Mouse (Mus musculus) inflammation-experienced regulatory T-cells, adult 6 months (primary cell): ENCODE results near the gene Gfy. TPM values are rescaled to one million over a fixed set of nuclear protein-coding genes. Genes with fewer than 3 reads are reported as not detected.
"Not testable (repeated sequence)": the region's sequence is repeated elsewhere in the genome, so short reads cannot be mapped to it uniquely, and the experiment has no call there.

Source experiments
- ATAC-seq: one replicate; pipeline ENCODE4 v1.8.0; 2017
- polyA plus RNA-seq, 3 experiments: library from polyadenylated mRNA; unstranded; fragments of 100-300 nt; shearing (Covaris generic); gene quantifications; one replicate each; pipeline ENCODE4 v1.2.1; 2017

Gene Gfy
- polyA plus RNA-seq, 3 experiments from 2014 or later = not detected

DNA sequence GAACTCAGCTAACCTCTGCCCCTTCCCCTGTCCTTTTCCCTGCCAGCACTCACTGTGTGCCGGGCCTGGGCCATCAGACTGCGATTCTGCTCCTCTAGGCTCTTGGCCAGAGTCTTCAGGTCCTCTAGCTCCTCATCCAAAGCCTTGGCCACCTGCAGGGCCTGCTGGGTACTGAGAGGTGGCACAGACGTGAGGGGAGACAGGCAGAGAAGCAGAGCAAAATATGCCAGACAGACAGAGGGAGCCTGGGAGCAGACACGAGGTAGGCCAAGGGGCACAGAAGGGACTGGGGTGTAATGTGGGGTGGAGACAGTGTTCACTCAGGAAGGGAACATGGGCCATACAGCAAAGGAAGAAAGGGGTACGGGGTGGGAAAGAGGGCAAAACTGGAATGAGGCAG, 14.0 kb upstream of the Gfy start:
- no peak for ATAC-seq

DNA sequence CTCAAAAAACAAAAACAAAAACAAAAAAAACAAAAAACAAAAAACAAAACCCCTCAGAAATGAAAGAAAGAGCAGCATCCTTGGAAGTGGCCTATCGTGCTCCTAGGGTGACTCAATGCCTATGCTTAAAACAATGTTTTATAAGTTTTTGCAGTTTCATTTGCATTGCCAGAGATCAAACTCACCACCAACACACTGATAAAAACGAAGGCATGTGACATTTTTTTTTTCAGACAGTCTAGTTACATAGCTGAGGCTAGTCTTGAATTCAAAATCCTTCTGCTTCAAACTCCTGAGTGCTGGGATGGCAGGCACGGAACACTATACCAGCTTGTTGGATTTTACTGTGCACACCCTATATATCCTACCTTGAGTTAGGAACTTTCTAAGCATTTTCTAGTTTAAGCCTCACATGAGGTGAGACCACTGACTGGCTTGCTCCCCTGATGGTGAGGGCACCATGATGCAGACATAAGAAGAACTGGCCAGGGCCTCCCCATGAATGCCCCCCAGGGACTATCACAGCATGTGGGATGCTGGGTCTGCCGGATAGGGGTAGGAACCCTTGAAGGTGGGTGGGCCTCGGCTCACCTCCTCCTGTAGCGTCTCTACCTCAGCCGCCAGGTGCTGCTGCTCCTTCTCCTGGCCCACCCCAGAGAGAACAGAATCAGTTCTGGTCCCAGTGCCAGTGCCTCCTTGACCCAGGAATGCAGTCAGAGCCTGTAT, 13.4 kb upstream of the Gfy start:
- no peak for ATAC-seq

DNA sequence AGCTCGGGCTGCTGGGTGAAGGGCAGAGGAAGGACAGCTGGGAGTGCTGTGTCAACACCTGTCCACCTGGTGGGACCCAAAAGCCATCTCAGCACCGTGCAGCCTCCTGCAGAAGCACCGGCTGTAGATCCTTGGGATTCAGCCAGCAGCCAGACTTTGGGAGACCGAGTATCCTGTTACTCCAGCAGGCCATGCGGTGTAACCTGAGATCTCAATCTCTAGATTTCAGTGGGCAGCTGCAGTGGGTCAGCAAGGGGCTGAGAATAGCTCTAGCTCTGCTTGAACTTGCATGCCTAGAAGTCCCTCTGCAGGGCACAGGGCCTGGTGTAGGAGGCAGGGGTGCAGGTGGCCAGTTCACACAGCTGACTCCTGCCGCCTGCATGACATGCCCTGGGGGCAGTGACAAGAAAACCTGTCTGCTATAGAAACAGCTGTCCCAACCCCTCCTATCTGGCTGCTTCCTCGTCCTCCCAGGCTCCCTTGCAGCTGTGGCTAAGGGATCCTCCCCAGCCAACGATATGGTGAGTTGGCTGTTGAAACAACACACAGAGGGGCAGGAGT, 12.5 kb upstream of the Gfy start:
- no peak for ATAC-seq

DNA sequence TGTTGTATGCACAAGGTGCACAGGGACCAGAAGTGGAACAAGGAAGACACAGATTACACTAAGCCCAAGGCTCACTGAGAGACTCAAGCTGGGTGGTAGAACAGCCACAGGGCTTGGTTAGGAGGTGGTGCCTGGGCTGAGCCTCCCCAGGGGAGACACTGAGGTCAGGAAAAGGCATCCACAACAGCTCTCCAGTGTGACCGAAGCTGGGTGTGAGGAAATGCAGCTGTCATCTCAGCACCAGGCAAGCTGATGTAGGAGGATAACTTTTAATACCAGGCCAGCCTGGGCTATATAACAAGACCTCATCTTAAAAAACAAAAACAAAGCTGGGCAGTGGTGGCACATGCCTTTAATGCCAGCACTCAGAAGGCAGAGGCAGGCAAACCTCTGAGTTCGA, 11.8 kb upstream of the Gfy start:
- ATAC-seq = no peak

DNA sequence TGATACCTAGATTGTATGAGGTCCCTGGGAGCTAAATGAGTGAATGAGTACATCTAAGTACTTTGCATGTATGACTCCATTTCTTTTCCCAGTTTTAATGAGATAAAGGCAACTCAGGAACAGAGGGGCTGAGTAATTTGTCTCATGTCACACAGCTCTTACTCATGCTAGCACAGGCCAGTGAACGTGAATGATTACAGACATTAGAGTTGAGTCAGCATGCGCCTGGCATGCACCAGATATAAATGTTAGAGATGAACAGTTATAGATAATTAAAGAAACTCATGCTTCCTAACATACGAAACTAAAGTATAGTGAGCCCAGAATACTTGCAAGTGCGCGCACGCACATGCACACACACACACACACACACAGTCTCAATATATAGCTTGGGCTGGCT, 10.8 kb upstream of the Gfy start:
- ATAC-seq = no peak

DNA sequence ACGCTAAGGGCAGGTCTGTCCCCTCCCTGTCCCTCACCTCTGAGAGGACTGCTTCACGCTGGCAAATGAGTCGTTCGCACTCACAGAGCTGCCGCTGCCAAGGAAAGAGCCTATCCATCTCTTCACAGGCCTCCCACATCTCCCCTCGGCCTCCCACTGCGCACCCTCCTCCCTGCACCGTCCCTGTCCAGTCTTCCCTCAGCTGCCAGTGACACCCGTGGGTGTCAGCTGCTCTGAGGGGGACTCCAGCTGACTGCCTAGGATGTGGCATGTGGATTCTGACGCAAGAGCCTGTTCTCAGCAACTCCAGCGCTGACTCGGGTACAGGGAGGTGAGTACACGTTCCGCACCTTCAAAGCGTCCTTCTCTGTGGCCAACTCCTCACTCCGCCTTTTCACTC, 10.2 kb upstream of the Gfy start:
- ATAC-seq = no peak

DNA sequence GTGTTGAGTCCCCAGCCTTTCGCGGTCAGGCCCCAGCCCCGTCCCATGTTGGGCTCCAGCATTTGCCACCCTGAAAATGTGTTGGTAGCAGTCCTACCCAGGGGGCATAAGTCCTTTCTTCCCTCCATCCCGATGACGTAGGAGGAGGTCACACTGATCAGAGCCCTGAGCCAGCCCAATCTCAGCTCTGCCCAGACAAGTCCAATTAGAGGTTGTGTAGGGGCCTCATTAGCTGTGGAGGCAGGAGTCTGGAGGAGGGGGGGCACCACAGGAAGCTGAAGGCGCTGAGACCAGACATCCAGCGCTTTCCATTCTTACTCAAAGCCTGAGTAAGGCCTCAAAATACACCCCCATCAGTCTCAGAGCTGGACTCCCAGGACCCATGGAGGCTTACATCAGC, 6.6 kb upstream of the Gfy start:
- no peak for ATAC-seq

DNA sequence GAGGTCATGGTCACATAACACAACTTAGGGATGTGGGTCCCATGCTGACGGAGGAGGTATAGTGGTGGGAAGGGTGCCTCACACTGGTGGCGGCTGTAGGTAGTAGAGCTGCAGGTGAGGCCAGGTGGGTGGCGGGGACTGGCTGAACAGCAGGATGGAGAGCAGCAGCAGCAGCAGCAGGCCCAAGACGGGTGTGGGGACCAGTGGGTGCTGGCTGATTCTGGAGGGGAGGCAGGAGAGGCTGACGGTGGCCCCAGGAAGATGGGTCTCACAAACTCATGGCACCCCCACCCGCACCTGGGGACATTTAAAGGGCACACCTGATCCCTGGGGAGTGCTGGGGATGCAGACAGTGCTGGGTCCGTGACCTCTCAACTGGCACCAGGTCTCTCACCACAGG, 4.3 kb upstream of the Gfy start:
- ATAC-seq = no peak

DNA sequence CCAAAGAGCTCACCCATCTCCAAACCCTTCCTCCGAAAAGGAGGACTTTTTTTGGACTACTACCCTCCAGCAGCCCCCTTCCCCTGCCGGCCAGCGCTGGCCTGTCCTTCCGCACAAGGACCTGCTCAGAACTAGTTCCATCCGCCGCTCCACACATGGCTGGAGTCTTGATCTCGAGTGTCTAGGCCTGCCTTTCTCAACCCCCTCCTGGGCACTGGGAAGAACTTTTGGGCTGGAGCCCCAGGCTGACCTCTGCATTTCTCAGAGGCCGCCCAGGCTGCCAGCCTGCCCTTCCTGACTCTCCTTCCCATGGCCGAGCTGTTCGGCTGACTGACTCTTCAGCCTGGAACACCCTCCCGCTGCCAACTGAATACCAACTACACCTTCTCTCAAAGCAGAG, 3.2 kb upstream of the Gfy start:
- no peak for ATAC-seq

DNA sequence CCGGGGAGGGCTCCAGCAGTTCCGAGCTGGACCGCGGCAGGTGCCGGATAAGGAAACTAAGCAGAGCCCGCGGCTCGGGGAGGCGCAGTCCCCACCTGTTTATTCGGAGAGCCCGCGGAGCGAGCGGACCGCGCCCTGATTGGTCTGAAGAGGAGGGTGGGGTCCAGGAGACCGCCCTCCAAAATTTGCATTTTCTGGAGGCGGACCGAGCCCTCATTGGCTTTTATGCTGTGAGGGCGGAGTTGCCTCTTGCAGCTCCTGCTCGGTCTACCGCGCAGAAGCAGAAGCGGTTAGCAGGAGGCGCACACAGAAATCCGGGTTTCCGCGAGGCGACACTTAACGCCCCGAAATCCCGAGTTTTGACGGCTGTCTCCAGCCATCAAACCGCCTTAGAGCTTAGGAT, 2.8 kb upstream of the Gfy start:
- ATAC-seq = peak; percentile 94

DNA sequence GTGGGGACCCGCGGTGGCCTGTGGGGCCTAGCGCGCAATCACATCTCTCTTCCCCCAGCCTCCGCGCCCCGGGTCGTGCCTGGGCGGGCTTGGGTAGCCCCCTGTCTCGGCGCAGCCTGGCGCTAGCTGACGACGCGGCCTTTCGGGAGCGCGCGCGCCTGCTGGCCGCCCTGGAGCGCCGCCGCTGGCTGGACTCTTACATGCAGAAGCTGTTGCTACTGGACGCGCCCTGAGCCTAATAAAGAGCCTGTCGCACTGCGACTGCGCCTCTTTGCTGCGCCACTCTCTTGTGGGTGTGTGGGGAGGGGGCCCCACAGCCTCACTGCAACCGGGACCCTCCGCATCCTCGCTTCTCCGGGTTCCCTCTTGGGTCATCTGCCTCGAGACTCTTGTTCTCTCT, 2.2 kb upstream of the Gfy start:
- no peak for ATAC-seq

DNA sequence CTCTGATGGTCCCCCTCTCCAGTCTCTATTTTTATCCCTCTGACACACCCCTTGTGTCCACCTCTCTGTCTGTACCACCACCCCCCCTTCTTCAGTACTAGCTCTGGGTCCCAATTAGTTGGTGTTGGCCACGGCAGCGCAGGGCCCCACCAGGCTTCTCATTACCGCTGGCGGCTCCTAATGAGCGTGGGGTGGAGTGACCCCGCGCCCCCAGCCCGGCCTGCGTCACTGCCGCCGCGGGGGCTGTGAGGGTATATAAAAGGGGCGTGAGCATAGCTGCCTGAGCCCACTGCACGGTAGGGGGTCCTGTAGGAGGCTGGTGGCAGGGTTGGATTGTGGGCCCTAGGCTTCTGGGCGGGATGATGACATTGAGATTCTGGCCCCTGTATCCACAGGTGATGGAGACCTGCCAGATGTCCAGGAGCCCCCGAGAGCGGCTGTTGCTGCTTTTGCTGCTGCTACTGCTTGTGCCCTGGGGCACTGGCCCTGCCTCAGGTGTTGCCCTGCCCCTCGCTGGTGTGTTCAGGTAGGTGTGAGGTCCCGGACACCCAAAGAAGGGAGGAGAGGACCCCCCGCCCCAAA, 1.6 kb upstream of the Gfy start, which contains the start of gene Pth2:
Gene Pth2 (plus strand): TSS at position 100 of the 582 bp plus-strand sequence.
- ATAC-seq = no peak

DNA sequence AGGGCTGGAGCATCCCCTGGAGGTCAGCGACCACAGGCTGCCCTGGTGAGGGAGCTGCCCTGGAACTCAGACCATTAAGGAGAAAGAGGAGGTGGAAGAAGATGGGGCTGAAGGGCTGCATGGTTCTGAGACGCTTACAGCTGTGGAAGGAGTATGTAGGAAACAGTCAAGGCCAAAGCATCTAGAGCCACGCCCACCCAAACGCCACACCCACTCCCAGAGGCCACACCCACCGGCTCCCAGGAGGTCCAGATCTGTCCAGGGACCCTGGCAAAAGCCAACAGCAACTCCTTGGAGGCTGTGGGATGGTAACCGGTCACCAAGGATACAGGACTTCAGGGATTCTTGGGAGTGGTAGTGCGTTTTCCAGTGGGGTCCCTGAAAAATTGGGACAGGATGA, 819 bp downstream of the Gfy start:
- no peak for ATAC-seq

DNA sequence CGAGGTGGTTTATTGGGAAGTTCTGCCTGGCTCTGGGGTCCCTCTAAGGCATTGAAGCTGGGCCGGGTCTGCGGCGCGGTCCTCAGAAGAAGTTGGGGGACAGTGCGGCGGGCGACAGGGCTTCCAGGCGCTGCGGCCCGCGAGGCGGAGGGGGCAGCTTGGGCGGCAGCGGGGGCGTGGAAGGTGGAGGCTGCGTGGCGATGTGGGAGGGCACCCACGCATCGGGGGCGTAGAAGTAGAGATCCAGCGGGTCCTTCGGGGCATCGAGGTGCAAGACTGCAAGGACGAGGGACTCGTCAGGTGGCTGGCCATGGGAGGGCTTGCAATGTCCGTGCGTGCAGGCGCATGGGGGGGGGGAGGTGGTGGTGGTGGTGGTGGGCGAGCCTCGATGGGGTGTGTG, 3.0 kb downstream of the Gfy start:
- no peak for ATAC-seq

DNA sequence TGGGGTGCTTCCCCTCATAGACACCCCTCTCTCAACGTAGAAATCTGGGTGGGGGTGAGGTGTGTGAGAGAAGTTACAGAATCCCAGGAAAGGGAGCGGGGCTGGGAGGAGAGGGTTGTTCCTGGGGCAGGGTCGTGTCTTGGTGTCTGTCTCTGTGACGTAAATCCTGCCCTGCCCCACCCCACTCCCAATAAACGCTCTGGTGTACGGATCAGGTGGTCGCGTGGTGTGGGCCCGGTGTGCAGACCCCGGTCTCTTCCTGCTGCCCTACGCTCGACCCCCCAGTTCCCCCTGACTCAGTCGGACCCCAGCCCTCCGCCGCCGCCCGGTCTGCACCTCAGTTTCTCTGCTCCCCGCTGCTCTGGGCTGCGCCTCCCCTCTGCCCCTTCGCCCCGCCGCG, 3.4 kb downstream of the Gfy start:
- no peak for ATAC-seq

DNA sequence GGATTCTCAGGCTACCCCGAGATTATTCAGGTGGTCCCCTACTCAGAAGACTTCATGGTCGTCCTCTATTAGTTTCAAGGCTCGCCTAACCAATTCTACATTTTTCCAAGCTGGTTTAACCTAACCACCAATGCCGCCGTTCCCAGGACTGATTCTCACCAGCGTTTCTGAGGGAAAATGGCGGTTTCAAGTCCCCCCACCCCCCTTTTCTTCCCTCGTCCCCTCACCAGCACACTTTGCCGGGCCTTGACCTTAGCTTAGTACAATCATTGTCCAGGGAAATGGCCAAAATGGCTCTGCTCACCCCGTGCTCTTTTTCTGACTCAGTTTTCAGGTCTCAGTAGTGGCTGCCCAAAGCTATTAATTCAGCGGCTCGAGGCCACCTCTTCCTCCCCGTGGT, 4.0 kb downstream of the Gfy start:
- no peak for ATAC-seq

DNA sequence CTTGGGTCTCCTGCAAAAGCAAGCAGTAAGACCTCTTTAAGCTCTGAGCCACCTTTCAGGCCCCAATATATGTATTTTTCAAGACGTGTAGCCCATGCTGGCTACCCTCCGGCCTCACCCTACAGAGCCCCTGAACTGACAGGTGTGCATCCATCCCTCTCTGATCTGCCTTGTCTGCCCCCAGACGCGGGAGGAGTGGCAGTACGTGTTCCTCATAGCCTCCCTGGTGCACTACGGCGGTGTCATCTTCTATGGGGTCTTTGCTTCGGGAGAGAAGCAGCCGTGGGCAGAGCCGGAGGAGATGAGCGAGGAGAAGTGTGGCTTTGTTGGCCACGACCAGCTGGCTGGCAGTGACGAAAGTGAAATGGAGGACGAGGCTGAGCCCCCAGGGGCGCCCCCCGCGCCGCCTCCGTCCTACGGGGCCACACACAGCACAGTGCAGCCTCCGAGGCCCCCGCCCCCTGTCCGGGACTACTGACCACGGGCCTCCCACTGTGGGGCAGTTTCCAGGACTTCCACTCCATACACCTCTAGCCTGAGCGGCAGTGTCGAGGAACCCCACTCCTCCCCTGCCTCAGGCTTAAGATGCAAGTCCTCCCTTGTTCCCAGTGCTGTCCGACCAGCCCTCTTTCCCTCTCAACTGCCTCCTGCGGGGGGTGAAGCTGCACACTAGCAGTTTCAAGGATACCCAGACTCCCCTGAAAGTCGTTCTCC, 4.6 kb downstream of the Gfy start:
- ATAC-seq = no peak

DNA sequence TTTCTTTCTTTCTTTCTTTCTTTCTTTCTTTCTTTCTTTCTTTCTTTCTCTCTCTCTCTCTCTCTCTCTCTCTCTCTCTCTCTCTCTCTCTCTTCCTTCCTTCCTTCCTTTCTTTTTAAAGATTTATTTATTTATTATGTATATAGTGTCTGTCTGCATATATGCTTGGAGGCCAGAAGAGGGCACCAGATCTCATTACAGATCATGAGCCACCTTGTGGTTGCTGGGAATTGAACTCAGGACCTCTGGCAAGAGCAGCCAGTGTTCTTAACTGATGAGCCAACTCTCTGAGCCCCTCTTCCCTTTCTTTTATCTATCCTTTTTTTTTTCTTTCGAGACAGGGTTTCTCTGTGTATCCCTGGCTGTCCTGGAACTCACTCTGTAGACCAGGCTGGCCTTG, 5.6 kb downstream of the Gfy start:
- not testable (repeated sequence) for ATAC-seq

DNA sequence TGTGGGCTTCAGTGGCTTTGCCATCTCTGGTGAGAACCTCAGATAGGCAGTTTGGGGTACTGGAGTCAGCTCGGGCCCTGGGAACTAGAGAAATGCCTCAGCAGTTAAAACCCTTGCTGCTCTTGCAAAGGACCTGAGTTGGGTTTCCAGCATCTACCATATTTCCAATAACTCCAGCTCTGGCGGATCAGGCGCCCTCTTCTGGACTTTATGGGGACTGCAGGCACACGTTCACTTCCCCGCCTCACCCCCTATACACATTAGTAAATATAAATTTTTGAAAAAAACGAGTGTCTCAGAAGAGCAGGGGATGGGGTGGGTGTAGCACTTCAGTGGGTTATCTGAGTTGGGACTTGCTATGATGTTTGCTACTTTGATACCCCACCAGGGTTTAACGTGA, 6.4 kb downstream of the Gfy start:
- no peak for ATAC-seq

DNA sequence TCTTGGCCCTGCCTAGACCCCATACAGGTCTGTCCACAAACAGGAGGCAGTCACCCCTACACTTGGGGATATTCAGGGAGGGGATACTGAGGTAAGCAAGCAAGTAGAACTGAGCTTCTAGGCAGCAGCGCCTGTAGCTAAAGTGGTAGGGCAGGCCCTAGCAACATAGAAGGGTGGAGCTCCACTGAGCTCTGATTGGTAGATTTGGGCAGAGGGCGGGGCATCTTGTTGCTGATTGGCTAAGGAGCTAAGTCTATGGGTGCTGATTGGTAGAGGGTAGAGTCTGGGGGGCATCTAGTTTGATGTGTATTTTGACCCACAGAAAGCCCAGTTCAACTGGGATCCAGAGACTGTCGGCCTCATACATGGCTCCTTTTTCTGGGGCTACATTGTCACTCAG, 9.9 kb downstream of the Gfy start:
- no peak for ATAC-seq

DNA sequence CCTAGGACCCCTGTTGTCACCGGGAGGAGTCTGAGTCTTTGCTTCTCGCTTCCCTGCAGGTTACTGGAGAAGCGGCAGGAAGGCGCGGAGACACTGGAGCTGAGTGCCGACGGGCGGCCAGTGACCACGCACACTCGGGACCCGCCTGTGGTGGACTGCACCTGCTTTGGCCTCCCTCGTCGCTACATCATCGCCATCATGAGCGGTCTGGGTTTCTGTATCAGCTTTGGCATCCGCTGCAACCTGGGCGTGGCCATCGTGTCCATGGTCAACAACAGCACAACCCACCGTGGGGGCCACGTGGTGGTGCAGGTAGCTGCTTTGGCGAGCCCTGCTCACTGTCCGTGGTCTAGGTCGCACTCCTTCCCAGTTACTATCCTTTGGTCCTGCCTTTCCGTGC, 10.7 kb downstream of the Gfy start:
- no peak for ATAC-seq

DNA sequence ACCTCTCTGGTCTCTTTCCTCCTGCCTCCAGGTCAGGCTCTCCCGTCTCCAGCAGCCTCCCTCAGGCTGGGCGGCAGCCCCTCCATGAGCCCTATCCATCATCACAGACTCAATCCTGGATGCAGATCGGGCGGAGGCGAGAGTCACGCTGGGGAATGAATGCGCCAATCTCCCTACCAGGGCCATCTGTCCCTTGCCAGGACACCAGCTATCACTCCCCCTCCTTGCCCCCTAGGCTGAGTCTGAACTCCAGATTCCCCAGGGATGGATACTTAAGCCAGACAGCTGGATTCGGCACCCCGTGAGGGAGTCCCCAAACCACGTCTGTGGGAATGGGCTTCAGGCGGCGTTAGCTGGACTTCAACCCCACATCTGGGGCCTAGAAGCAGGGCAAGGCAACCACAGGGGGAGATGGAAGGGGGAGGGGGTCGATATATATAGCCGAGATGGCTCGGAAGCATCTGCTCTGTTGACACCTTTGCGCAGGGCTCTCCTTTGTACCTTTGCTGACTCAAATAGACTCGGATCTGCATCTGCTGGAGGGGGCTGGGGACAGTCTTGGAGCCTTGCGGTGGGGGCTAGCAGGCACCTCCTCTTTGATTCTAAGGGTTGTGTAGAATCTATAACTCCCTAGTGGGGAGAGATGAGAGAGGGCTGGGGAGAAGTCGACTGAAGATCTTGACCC, 11.5 kb downstream of the Gfy start:
- no peak for ATAC-seq

DNA sequence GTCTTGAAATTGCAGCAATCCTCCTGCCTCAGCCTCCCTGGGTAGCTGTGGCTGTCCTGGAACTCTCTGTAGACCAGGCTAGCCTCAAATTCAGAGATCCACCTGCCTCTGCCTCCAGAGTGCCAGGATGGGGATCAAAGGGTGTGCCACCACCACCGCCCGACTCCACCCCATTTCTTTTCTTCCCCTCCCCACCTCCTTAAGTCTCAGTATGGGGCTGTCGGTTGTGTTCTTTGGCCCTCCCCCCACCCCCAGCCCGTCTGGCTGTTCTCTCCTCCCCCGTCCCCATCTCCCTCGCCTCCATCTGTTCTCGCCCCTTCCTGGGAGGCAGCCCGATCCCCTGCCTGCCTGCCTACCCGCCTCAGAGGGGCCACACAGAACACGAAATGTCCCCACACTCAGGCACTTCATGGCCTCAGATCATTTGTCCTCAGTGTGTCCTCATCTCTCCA, 12.4 kb downstream of the Gfy start:
- ATAC-seq = no peak
